Mouse (Mus musculus) gastrocnemius, adult 8-10 months (tissue): ENCODE data around the gene Gm20388. TPM values are rescaled to one million over a fixed set of nuclear protein-coding genes. Genes with fewer than 3 reads are reported as not detected.
A peak's percentile ranks its signal among the peaks of the same experiment; 100 is the strongest.

Experiments used
- DNase-seq, 2 experiments: peaks; one replicate each; pipeline ENCODE4 v3.0.0; 2022; ENCODE audit warnings: low spot score in 2 of 2
- total RNA-seq, 4 experiments: library from RNA; stranded (reverse); gene quantifications; 2 replicates each; pipeline ENCODE4 v1.2.4; 2022

Gene Gm20388
- total RNA-seq, 4 experiments from 2014 or later: 4.4 to 20.0 (median 7.9) TPM; not detected in 1

DNA sequence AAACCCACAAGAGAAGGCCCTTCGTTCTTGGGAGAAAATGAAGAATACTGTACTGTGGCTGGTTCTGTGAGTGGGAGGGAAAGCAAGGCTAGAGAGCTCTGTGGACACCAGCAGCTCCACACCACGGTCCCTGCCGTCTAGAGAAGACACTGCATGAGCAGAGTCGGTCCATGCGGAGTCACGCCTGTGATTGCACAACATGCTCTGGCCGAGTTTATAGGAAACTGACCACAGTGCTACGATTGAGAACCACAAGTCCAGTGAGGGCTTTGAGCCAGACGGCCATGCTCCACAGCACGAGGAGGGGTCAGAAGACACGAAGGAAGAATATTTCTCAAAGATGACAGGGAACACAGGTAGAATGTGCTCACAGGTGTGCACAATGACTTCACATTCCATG, 3387.7 kb downstream of the Gm20388 start:
- DNase-seq: no peak

DNA sequence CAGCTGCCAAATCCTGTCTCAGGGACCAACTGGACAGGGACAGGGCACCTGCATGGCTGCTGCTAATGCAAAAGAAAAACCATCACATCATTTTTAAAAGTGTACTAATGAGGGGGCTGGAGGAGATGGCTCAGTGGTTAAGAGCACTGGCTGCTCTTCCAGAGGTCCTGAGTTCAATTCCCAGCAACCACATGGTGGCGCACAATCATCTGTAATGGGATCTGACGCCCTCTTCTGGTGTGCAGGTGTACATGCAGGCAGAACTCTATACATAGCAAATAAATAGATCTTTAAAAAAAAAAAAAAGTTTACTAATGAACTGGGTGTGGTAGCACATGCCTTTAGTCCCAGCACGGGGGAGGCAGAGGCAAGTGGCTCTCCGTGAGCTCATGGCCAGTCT, 3398.1 kb downstream of the Gm20388 start:
- DNase-seq: no peak

DNA sequence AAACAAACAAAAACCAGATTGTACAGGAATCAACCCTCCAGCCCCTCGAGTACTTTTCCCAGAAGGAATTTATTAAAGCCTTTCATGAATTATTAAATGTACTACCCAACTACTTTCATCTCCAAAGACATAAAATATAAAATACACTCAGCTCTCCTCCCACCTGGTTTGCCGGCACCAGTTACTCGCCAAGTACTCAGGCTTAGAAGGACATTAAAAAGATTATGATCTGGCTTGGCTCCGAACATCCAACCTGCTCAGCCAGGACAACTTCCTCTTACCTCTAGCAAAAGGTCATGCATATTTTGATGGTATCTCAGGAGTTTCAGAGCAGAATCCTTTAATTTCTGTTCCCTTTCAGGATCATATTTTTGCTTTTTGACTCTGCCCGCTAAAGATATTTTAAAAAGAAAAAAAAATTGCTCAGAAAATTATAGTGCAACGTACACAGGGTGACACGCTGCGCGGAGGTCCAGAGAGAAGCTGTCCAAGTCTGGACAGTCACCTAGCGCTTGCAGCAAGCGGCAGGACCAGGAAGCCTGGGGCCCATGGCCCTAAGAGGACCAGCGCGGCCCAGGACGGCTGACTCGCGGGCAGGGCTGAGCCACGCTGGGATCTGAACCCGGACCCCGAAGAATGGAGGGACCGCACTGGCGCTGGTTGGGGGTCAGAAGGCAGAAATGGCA, 3407.3 kb downstream of the Gm20388 start:
- no peak for DNase-seq

DNA sequence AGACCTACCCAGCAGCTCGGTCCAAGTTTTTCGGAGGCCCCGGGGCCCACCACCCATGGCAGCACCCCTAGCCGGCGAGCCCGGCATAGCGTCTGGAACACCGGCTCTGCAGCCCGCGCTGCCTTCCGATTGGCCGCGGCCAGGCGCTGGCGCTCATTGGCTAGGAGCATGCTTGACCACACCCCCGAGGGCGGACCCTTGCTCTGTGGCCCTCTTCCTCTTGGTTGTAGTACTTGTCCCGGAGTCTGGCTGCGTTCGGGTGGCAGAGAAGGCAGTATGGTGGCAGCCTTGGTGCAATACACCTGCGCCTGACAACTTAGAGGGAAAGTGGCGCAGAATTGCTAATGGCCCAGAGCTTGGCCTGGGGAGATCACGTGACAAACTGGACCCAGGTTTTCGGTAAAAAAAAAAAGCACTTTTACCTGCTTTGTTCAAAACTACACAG, 3407.8 kb downstream of the Gm20388 start, which contains the start of gene Fanca:
Gene Fanca (minus strand): TSS at position 110 of the 445 bp plus-strand sequence.
- peak; percentile 79 to 85 for DNase-seq

DNA sequence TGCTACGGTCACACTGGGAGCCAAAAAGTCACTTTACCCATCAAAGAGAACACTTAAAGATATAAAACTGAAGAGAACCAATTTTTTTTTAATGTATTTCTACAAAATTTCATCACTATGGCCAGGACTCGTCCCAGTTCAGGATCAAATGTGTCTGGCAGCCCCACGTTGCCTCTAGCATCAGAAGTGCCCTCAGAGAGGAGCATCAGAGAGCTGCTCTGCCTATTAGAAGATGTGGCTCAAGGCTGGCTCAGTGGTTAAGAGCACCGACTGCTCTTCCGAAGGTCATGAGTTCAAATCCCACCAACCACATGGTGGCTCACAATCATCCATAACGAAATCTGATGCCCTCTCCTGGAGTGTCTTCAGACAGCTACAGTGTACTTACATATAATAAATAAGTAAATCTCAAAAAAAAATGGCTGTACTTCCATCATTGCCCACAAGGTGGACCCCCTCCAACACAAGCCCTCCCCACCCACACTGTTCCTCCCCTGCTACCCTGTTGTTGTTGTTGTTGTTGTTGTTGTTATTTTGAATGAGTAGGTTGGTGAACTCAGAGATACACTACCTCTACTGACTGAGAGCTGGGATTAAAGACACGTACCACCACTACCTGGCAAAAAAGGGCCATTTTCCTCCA, 3409.0 kb downstream of the Gm20388 start:
- DNase-seq: no peak

DNA sequence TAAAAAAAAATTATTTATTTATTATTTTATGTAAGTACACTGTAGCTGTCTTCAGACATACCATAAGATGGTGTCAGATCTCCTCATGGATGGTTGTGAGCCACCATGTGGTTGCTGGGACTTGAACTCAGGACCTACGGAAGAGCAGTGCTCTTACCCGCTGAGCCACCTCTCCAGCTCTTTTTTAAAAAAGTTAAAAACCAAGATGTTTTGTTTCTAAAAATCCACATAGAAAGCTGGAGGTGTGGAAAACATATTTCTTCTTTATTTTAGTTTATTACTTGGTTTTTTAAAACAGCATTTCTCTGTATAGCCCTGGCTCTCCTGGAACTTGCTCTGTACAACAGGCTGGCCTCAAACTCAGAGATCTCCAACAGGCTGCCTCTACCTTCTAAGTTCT, 3417.9 kb downstream of the Gm20388 start:
- DNase-seq: no peak

DNA sequence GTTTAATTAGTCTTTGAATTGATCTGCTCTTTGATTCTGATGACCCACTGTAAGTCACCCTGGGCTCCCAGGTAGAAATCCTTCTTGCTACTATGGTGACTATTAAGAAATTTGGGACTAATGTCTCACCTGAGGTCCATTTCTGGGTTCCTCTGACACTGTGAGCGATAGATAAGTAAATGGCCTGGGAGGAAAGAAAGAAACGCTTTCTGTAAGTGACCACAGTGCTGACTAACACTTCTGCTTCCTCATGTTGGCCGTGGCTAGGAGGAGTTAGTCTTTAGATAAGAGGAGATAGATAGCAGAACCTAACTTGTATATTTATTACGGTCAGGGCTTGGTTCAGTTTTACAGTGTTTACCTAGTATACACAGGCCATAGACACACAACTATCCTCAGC, 3418.7 kb downstream of the Gm20388 start:
- no peak for DNase-seq

DNA sequence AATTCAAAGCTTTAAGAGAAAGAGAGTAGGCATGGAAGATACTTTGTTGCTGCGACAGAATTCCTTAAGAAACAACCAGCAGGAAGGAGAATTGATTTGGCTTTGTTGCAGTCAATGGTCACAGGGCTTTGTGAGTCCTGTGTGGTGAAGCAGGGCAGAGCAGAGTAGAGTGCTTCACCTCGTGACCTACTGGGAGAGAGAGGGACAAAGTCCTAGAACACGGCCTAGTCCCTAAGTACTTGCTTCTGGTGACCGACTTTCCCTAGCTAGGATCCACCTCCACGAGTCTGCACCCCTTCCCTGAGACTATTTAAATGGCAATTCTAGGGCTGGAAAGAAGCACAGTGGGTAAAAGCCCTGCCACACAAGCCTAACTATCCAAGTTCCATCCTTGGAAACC, 3419.3 kb downstream of the Gm20388 start:
- DNase-seq: no peak

DNA sequence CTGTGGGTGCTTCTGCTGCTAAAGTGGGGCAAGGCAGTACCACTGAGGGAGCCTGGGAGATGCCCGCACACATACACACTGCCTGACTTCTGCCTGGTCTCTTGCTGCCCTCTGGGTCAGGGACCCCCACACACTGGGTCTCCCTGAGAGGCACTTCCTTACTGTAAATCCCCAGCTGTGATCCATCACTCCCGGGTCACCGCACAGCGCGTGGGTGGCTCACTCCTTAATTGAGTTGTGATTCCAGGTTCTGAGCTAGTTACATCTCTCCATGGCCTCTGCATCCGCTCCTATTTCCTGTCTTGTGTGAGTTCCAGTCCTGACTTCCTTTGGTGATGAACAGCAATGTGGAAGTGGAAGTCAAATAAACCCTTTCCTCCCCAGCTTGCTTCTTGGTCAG, 3420.1 kb downstream of the Gm20388 start:
- DNase-seq: no peak

DNA sequence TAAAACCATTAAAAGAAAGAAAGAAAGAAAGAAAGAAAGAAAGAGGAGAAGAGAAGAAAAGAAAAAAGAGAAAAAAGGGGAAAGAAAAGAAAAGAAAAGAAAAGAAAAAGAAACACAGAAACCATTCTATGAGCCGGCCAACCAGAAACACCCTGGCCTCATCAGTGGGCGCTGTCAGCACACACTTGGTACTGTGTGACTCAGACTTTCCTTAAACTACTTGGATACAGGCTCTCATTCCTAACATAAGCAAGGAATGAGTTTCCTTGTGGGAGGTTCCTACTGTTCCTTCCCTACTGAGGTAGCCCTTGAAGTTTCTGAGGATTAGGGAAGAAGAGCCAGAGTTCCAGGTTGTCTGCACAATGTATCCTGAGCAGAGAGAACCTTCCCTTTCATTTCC, 3420.7 kb downstream of the Gm20388 start:
- no peak for DNase-seq

DNA sequence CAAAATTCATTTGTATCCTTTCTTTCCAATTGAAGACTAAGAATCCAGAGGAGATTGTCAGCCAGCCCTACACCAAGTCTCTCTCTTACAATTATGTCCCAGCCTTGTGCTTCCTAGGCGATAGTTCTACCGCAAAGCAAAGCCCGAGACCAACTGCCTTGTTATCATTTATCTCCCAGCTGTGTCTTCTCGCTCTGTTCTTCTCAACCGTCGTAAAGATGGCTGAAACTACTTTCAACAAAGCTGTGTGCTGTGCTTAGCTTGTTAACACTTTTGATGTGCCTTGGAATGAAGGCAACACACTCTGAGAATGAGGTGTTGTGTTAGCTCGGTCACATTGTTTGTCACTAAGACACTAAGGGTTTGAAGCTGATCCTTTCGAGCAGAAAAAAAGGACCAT, 3421.2 kb downstream of the Gm20388 start:
- DNase-seq: no peak

DNA sequence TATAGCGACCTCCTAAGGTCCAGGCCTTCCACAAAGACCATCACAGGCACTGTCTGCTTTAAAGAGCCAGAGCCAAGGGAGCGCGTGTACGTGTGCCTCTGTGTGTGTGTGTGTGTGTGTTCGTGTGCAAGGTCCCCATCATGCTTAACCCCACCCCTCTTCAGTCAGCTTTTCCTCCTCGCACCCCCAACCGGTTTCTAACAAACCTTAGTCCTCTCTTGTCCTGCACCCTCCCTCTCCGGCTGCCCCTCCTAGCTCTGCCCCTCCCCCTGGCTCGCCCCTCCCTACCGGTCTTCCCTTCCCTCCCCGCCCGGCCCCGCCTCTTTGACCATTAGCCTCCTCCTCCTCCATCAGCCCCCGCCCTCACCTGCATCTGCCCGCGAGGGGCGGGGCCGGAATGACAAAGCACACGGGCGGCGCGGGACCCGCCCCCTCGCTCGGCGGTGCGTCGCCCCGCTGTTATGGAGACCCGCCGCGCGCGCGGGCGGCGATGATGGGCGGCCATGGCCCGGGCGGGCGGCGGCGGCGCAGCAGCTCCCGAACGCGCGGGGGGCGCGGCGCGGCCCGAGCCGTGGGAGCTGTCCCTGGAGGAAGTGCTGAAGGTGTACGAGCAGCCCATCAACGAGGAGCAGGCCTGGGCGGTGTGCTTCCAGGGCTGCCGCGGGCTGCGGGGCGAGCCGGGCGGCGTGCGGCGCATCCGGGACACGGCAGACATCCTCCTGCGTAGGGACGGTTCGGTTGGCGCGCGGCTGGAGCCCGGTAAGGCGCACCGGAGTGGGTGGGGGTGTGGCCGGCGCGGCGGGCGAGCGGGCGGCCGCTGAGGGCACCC, 3421.8 kb downstream of the Gm20388 start, which contains the start of gene Spire2:
Gene Spire2 (plus strand): TSS at position 452 of the 829 bp plus-strand sequence.
- DNase-seq: peak; percentile 18 to 34

DNA sequence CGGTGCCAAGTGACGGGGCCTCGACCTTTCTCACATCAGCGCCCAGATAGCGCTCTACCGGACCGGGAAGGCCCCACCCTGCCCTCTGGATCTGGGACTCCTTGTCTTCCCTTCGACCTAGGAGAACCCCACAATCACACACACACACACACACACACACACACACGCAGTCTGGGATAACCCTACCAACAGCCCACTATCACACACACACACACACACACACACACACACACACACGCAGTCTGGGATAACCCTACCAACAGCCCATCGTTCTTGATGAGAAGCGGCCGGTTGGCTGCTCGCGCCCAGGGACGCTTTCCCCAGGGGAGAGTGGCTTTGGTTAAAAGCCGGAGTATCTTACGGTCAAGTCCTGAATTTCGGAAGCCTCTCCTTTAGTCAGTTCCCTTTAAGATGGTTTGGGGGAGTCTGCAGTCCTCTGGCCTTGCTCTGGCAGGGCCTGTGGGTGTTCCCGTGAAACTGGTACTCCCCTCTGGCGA, 3422.5 kb downstream of the Gm20388 start:
- DNase-seq: no peak

DNA sequence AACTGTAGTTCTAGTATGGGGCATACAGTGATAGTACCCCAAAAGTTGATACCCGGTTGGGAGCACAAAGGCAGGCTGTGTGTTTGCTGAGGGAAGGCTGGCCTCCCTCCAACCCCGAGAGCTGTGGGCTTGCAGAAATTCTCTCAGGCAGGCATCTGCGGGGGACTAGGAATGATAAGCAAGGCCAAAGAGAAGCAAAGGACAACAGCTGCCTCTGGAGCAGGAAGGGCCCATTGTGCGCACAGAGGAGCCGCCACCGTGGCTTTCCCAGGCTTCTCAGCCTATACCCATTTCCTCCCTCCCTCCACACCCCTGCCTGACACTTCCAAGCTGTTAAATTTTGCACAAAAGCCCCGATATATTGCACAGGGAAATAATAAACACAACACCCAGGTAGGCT, 3423.2 kb downstream of the Gm20388 start:
- DNase-seq: no peak

DNA sequence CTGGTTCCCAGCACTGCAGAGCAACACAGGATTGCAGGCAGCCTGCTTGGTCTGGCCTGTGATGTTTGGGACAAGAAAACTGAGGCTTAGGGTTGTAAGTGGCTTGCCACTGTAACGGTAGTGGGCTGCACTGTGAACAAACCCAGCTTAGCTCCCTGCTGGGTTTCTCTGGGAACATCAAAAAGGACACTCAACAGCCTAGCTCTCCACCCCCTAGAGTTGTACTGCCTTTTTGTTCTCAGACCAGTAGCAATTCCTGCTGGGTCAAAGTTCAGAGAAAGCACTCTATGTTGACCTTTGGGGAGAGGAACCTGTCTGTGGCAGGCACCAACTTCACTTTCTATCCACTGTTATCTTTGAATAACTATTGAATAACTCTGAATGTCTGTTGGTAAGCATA, 3423.8 kb downstream of the Gm20388 start:
- DNase-seq: no peak

DNA sequence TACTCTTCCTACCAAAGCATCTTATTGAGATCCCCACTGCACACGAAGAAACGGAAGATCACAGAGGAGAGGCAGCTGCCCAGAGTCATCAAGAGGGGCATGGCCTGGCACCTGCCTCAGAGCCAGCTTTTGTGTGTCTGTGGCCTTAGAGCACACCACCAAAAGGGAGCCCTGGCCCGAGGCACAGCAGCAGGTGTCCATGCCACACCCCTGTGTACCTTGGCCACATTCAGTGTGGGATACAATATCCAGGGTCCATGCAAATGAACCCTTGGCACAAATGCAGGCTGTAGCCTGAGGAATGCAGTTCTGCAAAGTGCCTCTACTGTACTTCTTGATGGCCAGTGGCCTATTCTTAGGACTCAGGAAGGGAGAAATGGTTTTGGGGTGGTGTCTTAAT, 3426.8 kb downstream of the Gm20388 start:
- no peak for DNase-seq

DNA sequence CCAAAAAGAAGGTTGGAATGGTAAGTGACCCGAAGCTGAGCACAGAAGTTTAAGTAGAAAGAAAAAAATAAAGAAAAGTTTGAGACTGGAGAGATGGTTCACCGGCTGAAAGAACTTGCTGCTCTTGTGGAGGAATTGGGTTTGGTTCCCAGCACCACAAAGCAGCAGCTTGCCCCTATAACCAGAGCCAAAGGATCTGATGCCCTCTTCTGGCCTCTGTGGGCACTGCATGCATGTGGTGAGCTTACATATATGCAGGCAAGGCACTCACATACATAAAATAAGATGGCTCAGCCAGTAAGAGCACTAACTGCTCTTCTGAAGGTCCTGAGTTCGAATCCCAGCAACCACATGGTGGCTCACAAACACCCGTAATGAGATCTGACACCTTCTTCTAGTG, 3429.4 kb downstream of the Gm20388 start:
- no peak for DNase-seq

DNA sequence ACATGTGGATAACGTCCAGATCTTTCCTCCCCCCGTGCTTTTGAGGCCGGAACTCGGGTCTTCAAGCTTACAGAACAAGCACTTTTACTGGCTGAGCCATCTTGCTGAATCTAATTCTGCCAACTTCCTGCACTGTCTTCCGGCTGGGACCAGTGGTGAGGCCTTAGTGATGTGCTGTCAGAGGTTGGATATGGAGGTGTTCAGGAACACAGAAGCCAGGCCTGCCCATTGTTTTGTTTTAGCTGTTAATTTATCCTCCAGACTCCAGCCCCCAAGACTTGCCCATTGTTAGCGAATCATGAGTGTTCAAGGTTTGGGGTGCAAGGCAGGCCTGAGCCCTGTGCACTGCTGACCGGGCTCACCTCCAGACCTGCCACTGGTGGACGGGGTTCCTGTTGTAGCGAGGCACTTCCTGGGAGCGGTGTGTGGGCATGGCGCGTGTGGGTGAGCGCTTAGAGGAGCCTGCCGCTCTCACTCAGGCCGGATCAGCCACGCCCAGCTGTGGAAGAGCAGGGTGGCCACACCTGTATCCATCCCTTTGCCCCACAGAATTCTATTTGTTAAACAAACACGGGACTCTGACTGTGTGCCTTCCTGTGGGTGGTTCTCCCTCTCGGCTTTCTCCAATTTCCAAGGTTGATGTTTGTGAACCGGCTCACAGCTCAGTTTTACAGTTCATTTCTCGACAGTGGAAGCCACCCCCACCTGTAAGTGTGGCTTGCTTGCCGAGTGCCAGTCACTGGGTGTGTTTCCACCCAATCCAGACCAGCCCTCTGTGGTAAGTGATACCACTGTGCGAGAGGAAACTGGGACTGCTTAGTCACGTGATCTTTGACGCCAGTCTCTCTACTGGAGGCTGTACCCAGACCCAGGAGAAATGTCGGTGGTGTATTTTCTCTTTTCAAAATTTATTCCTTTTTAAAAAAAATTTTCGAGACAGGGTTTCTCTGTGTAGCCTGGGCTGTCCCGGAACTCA, 3430.7 kb downstream of the Gm20388 start:
- no peak for DNase-seq

DNA sequence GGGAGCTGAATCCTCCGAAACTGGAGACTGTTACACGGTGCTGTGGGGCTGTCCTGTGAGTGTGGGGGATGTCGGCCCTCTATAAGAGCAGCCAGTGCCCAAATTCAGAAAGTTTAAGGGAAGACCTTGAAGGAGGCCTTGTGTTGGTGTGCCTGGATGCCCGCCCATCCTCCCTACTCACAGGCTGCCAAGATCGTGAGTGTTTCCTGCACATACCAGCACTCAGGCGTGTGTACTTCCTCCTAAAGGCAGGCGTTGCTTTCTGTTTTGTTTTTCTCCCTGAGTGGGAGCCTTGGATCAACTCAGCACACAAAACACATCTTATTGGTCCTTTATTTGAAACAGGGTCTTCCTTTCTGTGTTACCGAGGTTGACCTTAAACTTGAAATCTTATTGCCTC, 3431.6 kb downstream of the Gm20388 start:
- no peak for DNase-seq

DNA sequence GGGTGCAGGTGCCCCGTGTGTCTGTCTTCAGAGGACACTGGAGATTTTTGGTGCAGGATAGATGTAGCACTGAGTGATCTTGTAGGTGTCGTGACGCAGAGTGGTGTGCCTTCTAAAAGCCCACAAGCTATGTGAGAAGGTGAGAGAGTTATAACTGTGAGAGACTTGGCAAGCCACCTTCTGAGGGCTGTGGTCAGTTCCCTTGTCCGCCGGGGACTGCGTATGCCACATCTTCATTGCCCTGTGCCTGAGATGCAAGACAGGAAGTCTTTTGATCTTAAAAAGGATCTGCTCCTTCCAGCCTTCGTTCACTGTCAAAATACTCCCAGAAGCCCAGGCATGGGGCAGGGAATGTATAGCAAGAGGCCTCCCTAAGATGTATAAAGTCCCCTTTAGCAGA, 3432.3 kb downstream of the Gm20388 start:
- DNase-seq: no peak

DNA sequence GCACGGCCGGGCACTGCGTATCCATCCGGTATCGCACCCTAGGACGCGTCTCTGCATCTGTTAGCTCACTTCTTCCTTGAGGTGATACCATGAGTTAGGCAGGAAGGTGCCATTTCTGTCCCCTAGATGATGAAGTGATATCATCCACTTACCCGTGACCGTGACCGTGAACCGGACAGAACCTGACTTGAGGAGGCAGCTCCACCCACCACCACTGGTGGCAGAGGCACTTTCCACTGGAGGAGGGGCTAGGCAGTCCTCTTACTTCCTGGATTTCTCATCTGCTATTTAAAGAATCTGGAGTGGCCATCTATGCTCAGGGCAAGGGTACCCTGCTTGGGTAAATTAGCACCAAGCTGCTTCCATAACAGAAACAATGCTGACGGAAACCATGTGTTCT, 3432.8 kb downstream of the Gm20388 start:
- DNase-seq: no peak
